In the genomic region with DNA sequence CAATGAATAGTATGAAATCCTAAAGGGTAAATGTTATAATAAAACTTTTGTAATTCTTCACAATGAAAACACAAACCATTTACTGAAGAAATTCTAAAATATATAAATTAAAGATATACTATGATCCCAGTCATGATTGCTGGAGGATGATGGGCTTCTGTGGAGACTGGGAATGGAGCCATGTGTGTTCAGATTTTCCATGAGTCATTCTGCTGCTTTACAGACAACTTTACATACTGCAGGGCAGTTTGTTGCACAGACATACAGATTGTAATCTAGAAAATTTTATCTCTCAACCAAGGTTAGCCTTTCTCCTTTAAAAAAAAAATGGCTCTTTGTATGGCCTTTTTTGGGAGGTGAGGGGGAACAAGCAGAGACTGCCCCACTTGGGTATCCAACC, we compare ENCODE assay signal across 24 mouse cellular contexts.
DNase-seq lines count a peak whose midpoint lies in the region; ATAC-seq and TF ChIP-seq lines count a peak whose summit lies in the region.
"Had no signal": no experiment of that assay in that cellular context is flagged by ENCODE, and none has a peak within 500 bp of the region (broad histone marks: within the 10 kb centered on the region; RNA-seq: fewer than 3 reads in every experiment).

No protein-coding gene starts in this region.

- TF ChIP-seq CTCF in forebrain, postnatal 0 days (IDR thresholded peaks at IDR 0.05; ENCODE audit: low read depth): no peak
- no peak for TF ChIP-seq CTCF in lung, embryonic 14.5 days (IDR thresholded peaks at IDR 0.05; ENCODE audit: low read depth)

- TF ChIP-seq POLR2A in myocyte (IDR thresholded peaks at IDR 0.05; ENCODE audit: insufficient read length, low read depth): no peak

- no peaks in the 10 kb centered on the region for H3K36me3 ChIP-seq in forebrain, postnatal 0 days (ENCODE audit: insufficient read depth)
- no peaks in the 10 kb centered on the region for H3K36me3 ChIP-seq in forebrain, embryonic 11.5 days (ENCODE audit: control insufficient read depth, insufficient read depth, low read length)
- no peaks in the 10 kb centered on the region for H3K36me3 ChIP-seq in lung, embryonic 14.5 days (ENCODE audit: insufficient read depth)
- H3K36me3 ChIP-seq in myocyte (ENCODE audit: control insufficient read depth, insufficient read depth): no peaks in the 10 kb centered on the region
- H3K36me3 ChIP-seq: heart, embryonic 12.5 days; hindbrain, embryonic 15.5 days; intestine, embryonic 15.5 days; liver, embryonic 12.5 days; neural tube, embryonic 12.5 days; stomach, embryonic 15.5 days had no signal

- intact Hi-C loops in heart, postnatal 25 days (cut with DNase I): no loop called here

- H3K9ac ChIP-seq in forebrain, postnatal 0 days: no peak overlapping the region
- no peak overlapping the region for H3K9ac ChIP-seq in forebrain, embryonic 11.5 days (ENCODE audit: low read length)
- no peak overlapping the region for H3K9ac ChIP-seq in lung, embryonic 14.5 days
- H3K9ac ChIP-seq: heart, embryonic 12.5 days; hindbrain, embryonic 15.5 days; intestine, embryonic 15.5 days; liver, embryonic 12.5 days; neural tube, embryonic 12.5 days; stomach, embryonic 15.5 days had no signal

- no peak overlapping the region for H3K27ac ChIP-seq in forebrain, postnatal 0 days (ENCODE audit: low read depth, low read length)
- H3K27ac ChIP-seq in forebrain, embryonic 11.5 days (ENCODE audit: low read depth, low read length): no peak overlapping the region
- H3K27ac ChIP-seq in lung, embryonic 14.5 days (ENCODE audit: low read depth): no peak overlapping the region
- H3K27ac ChIP-seq: hindbrain, embryonic 15.5 days; intestine, embryonic 15.5 days; liver, embryonic 12.5 days; neural tube, embryonic 12.5 days; stomach, embryonic 15.5 days had no signal

- H3K4me2 ChIP-seq in forebrain, postnatal 0 days (ENCODE audit: low read depth): no peak overlapping the region
- H3K4me2 ChIP-seq in forebrain, embryonic 11.5 days (ENCODE audit: low read depth, low read length, severe bottlenecking): no peak overlapping the region
- no peak overlapping the region for H3K4me2 ChIP-seq in lung, embryonic 14.5 days
- peak overlapping the region; percentile 15 for H3K4me2 ChIP-seq in myocyte (ENCODE audit: low read depth)
- H3K4me2 ChIP-seq: heart, embryonic 12.5 days; hindbrain, embryonic 15.5 days; intestine, embryonic 15.5 days; liver, embryonic 12.5 days; neural tube, embryonic 12.5 days; stomach, embryonic 15.5 days had no signal

- no peak for ATAC-seq in forebrain, postnatal 0 days
- no peak for ATAC-seq in forebrain, embryonic 11.5 days (replicated peaks; ENCODE audit: low FRiP score)
- ATAC-seq in lung, embryonic 14.5 days (ENCODE audit: insufficient read depth): no peak
- ATAC-seq: forebrain, embryonic 16.5 days; intestine, embryonic 15.5 days; liver, embryonic 12.5 days had no signal

- H3ac ChIP-seq in myocyte (ENCODE audit: control insufficient read depth, insufficient read length): no peak overlapping the region

- H3K27me3 ChIP-seq in forebrain, postnatal 0 days (ENCODE audit: insufficient read depth, low read length): no peaks in the 10 kb centered on the region
- no peaks in the 10 kb centered on the region for H3K27me3 ChIP-seq in forebrain, embryonic 11.5 days (ENCODE audit: control insufficient read depth, insufficient read depth, low read length)
- no peaks in the 10 kb centered on the region for H3K27me3 ChIP-seq in lung, embryonic 14.5 days (ENCODE audit: insufficient read depth, low read length)
- no peaks in the 10 kb centered on the region for H3K27me3 ChIP-seq in myocyte (ENCODE audit: control insufficient read depth, insufficient read depth, insufficient read length)
- H3K27me3 ChIP-seq: heart, embryonic 12.5 days; hindbrain, embryonic 15.5 days; intestine, embryonic 15.5 days; liver, embryonic 12.5 days; neural tube, embryonic 12.5 days; stomach, embryonic 15.5 days had no signal

- peak; percentile 14 for DNase-seq in forebrain, postnatal 0 days
- no peak for DNase-seq in forebrain, embryonic 11.5 days (ENCODE audit: low spot score)
- DNase-seq in lung, embryonic 14.5 days: peak; percentile 10
- no peak for DNase-seq in lung, postnatal 10 days
- DNase-seq in MN1 (ENCODE audit: low spot score): peak; percentile 22
- DNase-seq in heart, postnatal 25 days (ENCODE audit: low spot score): no peak
- DNase-seq: adrenal gland, postnatal 14 days; cerebellum, adult 11-12 months; gastrocnemius, postnatal 10 days; heart, postnatal 36 days; kidney, postnatal 4 days; layer of hippocampus, adult 9-11 months; lung, adult 2 months; lung, postnatal 4 days; thymus, adult 18-20 months; thymus, postnatal 4 days had no signal

- H3K79me2 ChIP-seq in myocyte (ENCODE audit: control insufficient read depth, insufficient read depth): no peaks in the 10 kb centered on the region

- H3K9me3 ChIP-seq in forebrain, postnatal 0 days (ENCODE audit: low read length): no peaks in the 10 kb centered on the region
- no peaks in the 10 kb centered on the region for H3K9me3 ChIP-seq in forebrain, embryonic 11.5 days (ENCODE audit: control insufficient read depth, low read length)
- H3K9me3 ChIP-seq in lung, embryonic 14.5 days (ENCODE audit: low read depth, low read length): no peaks in the 10 kb centered on the region
- H3K9me3 ChIP-seq: heart, embryonic 12.5 days; hindbrain, embryonic 15.5 days; intestine, embryonic 15.5 days; liver, embryonic 12.5 days; neural tube, embryonic 12.5 days; stomach, embryonic 15.5 days had no signal

- H3K4me1 ChIP-seq in forebrain, postnatal 0 days (ENCODE audit: insufficient read depth): no peaks in the 10 kb centered on the region
- H3K4me1 ChIP-seq in forebrain, embryonic 11.5 days (replicated peaks; ENCODE audit: control insufficient read depth, insufficient read depth, low read length): no peaks in the 10 kb centered on the region
- H3K4me1 ChIP-seq in lung, embryonic 14.5 days (ENCODE audit: insufficient read depth): no peaks in the 10 kb centered on the region
- H3K4me1 ChIP-seq: heart, embryonic 12.5 days; hindbrain, embryonic 15.5 days; intestine, embryonic 15.5 days; liver, embryonic 12.5 days; neural tube, embryonic 12.5 days; stomach, embryonic 15.5 days had no signal

- no peak overlapping the region for H3K4me3 ChIP-seq in forebrain, postnatal 0 days (ENCODE audit: low read depth, low read length)
- no peak overlapping the region for H3K4me3 ChIP-seq in forebrain, embryonic 11.5 days (ENCODE audit: low read depth, low read length)
- no peak overlapping the region for H3K4me3 ChIP-seq in lung, embryonic 14.5 days (ENCODE audit: low read depth, low read length)
- H3K4me3 ChIP-seq in myocyte: no peak overlapping the region
- H3K4me3 ChIP-seq: heart, embryonic 12.5 days; hindbrain, embryonic 15.5 days; intestine, embryonic 15.5 days; liver, embryonic 12.5 days; neural tube, embryonic 12.5 days; stomach, embryonic 15.5 days had no signal

TF ChIP-seq in myocyte, 11 proteins besides CTCF, POLR2A, EP300 and RAD21:
- no peak for TF ChIP-seq E2F4 (IDR thresholded peaks at IDR 0.05; ENCODE audit: insufficient read depth)
- no peak for TF ChIP-seq TCF12 (IDR thresholded peaks at IDR 0.05; ENCODE audit: insufficient read depth, poor library complexity, severe bottlenecking)
- TF ChIP-seq MYOG (IDR thresholded peaks at IDR 0.05; ENCODE audit: control insufficient read depth in 1 of 3, insufficient read depth in 1 of 3, insufficient read length in 2 of 3, low read depth in 2 of 3): no peak
- no peak for TF ChIP-seq SRF (IDR thresholded peaks at IDR 0.05; ENCODE audit: control insufficient read depth, insufficient read length, low read depth)
- no peak for TF ChIP-seq MYOD1 (IDR thresholded peaks at IDR 0.05; ENCODE audit: control insufficient read depth in 1 of 3, insufficient read length in 2 of 3, low read depth in 2 of 3)
- no peak for TF ChIP-seq MAX (IDR thresholded peaks at IDR 0.05; ENCODE audit: low read depth)
- no peak for TF ChIP-seq REST (IDR thresholded peaks at IDR 0.05; ENCODE audit: insufficient read depth, insufficient read length)
- TF ChIP-seq CEBPB (IDR thresholded peaks at IDR 0.05; ENCODE audit: insufficient read depth, poor library complexity, severe bottlenecking): no peak
- no peak for TF ChIP-seq USF1 (IDR thresholded peaks at IDR 0.05; ENCODE audit: low read depth)
- no peak for TF ChIP-seq TCF3 (IDR thresholded peaks at IDR 0.05; ENCODE audit: insufficient read length, low read depth)
- TF ChIP-seq POLR2AphosphoS2 (IDR thresholded peaks at IDR 0.05; ENCODE audit: insufficient read length, low read depth): no peak

Comparison
In these comparisons a context has a peak if more than half of its experiments do, and no peak if none do; other contexts are left out.
1. DNase-seq: peak in forebrain, postnatal 0 days (single experiment), lung, embryonic 14.5 days (single experiment) and MN1 (single experiment); none in forebrain, embryonic 11.5 days (single experiment), lung, postnatal 10 days (single experiment) and heart, postnatal 25 days (single experiment).